Mouse (Mus musculus) neutrophil, adult 59 days (primary cell): ENCODE results near the gene Rpl35. TPM values are rescaled to one million over a fixed set of nuclear protein-coding genes. Genes with fewer than 3 reads are reported as not detected.

Experiments used
- total RNA-seq, 2 experiments: library from RNA; stranded (reverse); gene quantifications; 1 replicate in 1 of 2; 2 replicates in 1 of 2; pipeline ENCODE4 v1.2.4; 2023

Gene Rpl35
- total RNA-seq = 100 to 1,000 TPM; 260 to 308 TPM

DNA sequence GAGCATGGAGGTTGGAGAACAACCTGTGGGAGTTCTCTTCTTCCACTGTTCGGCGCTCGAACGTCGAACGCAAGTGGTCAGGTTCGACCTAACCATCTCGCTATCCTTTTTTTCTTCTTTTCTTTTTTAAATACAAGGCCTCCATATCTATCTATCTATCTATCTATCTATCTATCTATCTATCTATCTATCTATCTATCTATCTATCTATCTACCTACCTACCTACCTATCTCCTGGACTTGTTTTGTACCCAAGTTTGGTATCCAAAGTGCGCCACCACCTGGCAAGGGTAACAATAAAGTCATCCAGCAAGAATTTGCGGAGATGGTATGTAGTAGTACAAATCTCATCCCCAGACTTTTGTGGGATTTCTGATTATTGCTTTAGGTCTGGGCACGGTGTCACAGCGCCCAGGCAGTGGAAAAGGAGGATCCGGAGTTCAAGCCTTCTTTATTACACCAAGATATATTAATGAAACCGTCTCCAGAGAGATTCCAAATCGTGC, at the start of gene Rpl35:
Gene Rpl35 (minus strand): TSS at position 51 of the 506 bp plus-strand sequence.

DNA sequence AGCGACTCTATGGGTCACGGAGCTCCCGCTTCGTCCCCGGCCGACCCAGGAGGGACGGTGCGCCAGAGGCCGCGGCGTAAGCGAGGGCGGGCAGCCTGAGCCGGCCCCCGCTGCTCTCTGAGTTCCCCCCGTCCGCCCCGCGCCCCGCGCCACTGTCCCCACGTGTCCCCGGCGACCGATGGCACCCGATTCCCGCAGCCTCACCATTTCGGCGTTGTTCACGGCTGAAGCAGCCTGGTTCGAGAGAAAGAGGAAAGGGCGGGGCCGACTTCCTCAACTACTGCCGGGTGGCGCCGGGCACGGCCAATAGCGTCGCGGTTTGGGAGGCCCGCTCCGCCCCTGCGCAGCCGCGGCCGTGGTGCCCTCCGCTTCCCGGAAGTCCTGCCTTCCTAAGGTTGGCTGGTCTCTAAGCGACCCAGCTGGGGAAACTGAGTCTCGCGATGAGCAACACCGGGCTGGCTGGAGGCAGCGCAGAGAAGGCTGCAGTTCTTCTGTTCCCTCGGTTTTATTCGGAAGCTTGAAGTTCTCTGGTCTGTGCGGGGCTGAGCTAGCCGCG, 466 bp downstream of the Rpl35 start, which contains the start of gene Arpc5l:
Gene Arpc5l (plus strand): TSS at position 469 of the 556 bp plus-strand sequence.

DNA sequence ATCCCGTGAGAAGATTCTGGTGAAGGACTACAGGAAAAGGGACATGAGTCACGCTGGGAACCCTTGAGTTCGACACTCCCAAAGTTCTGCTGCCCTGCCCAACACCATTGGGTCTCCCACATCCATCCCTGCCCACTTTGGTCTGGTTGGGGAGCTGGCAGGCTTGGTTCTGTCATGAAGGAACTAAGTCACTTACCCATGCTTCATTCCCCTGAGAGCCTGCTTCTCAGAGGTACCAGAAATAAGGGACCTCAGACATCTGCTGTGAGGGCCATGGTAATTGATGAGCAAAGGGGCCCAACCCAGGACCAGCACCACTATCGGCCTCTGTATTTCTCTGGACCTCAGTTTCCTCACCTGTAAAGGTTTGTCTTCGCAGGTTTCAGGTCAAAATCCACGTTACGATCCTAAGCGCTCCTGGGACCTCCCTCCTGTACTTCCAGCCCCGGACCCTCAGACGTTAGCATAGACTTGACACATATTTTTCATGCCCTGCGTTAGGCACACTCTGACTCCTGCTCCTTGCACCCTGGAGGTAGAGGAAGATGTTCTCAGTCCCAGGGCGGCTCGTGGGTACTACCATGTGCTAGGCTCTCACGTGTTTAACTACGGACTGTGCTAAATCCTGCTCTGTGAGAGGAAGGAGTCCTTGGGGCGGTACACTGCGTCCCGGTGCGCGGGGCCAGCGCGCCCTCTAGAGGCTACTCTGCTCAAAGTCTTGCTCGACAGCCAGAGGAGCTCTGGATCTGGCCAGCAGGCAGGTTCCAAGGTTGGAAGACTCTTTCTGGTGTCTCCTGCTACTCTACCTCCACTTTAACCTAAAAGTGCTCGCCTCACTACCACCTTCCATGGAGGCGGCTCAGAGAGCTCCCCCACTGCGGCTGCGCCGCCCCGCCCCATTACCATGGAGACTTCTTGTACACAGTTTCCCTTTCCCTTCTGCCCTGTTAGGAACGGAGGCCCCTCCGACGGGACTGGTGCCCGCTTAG, 7.7 kb downstream of the Rpl35 start, which contains the start of gene Wdr38:
Gene Wdr38 (plus strand): TSS at position 91 of the 989 bp plus-strand sequence.

Other genes with a start within 250 kb of the Rpl35 start
- gene Nr6a1, start 77.9 kb downstream of the Rpl35 start, total RNA-seq = 1 to 10 TPM in 1 of 2 experiments, under 1 TPM in 1; 0.75 to 1.3 TPM
- under 1 TPM in 1 of 2 experiments, not detected in 1; 0.09 TPM for gene Olfml2a, start 73.6 kb downstream of the Rpl35 start, total RNA-seq
- under 1 TPM; 0.18 to 0.24 TPM for gene Wdr38, start 8.1 kb downstream of the Rpl35 start, total RNA-seq
- gene Arpc5l, start 276 bp downstream of the Rpl35 start, total RNA-seq = 10 to 100 TPM; 28.4 to 33.9 TPM
- 10 to 100 TPM; 13.2 to 13.8 TPM for gene Golga1, start 59.9 kb upstream of the Rpl35 start, total RNA-seq
- gene Scai, start 185.1 kb upstream of the Rpl35 start, total RNA-seq = 10 to 100 TPM in 1 of 2 experiments, 1 to 10 TPM in 1; 9.9 to 12.6 TPM
- 10 to 100 TPM; 61.5 to 68.4 TPM for gene Ppp6c, start 220.8 kb upstream of the Rpl35 start, total RNA-seq